Mouse (Mus musculus): ENCODE measurements around the gene Serpina3f.
A peak's percentile ranks its signal among the peaks of the same experiment; 100 is the strongest.
"Not testable (repeated sequence)": the region's sequence is repeated elsewhere in the genome, so short reads cannot be mapped to it uniquely, and the experiment has no call there.

Gene Serpina3f

DNA sequence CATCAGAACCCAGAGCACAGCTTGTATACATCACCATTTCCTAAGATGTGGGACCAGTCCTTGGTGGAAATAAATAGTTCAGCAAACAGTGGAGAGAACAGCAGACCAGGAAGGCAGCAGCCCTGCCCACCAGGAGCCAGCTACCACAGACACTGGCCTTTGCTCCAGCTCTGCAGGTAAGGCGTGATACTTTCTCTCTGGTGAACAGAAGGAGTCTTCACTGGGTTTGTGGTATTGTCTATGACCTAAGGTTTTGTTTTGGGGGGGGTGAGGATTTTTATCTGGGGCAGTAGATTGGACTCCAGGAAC lies at the start of gene Serpina3f:
TSS of gene Serpina3f (plus strand) at position 100 of the 309 bp plus-strand sequence.
- DNase-seq = no peak

GRCm38 (mm10) chr12:104174747-104175146 lies 39.6 kb upstream of the Serpina3f start:
- peak; percentile 13 to 31 for DNase-seq

GRCm38 (mm10) chr12:104175636-104176035 lies 38.7 kb upstream of the Serpina3f start:
- no peak for DNase-seq

DNA sequence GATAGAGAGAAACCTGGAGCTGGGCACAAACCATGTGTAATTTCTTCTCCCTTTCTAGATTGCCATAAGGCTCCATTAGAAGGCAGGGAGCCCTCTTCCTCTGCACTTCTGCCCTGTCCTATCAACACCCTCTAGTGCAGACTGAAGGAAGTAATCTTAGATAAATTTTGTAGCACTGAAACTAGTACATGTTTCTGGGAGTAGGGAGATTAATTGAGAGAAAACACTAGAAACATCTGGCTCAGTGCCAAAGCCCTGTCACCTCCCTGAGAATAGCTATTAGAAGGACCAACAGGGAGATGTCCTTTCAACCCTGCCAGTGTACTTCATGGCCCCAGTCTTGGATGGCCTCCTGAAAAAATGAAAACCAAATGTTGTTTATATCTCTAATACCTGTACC lies 35.8 kb upstream of the Serpina3f start:
- DNase-seq = no peak

- no peak for DNase-seq
Measured at GRCm38 (mm10) chr12:104178987-104179386, 35.4 kb upstream of the Serpina3f start.

DNA sequence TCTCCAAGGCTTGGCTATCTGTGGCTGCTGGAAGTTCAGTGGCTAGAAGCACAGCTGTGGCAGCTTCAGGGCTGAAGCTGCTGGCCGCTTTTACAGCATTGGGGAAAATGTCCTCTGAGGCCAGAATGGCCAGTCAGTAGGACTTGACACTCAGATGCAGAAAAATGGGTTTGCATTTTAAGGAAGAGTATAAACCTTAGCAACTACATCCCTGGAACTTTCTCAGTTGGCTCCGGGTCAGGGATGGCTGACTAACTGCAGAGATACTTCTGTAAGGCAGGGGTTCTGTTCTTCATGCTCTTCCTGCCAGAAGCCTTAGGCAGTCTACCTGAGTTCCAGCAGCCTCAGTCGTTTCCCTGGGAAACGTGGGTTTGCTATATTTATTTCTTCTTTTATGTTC lies 29.3 kb upstream of the Serpina3f start:
- DNase-seq = no peak

GRCm38 (mm10) chr12:104186041-104186581 lies 28.2 kb upstream of the Serpina3f start:
- peak; percentile 27 to 77 for DNase-seq

DNA sequence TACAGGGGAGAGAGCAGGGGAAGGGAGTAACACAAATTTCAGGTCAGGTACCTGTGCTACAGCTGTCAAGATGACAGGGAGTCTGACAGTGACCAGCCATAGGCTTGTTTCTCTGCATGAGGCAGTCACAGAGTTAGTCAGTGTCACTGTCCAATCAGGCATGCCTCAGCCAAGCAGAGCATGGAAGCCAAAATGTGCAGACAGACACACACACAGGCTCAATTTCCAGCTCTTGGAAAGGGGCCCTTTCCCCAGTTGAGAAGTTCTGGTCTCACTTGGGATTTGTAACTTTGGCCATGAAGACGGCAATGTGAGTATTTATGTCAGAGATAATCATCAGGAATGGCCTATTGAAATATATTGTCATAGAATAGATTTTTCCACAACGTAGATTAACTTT lies 25.1 kb upstream of the Serpina3f start:
- no peak for DNase-seq

DNA sequence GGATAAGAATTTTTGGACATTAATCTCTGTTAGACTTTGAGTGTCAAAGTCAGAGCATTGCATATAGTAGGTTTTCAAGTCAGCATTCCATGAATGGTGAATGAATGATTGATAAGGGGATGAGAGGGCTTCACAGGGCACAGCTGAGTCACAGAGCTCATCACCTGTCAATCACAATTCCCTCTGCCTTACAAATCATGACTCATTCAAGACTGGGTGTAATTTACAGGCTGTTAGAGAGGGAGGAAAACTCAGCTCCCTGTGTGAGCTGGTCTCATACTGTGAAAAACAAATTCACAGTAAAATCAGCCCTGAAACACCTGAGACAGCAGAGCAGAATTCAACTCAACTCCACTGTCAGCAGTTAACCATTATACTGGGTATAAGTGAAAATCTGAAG lies 23.5 kb upstream of the Serpina3f start:
- DNase-seq = no peak

GRCm38 (mm10) chr12:104209149-104209548 lies 5.2 kb upstream of the Serpina3f start:
- DNase-seq = no peak

- no peak for DNase-seq
Measured at GRCm38 (mm10) chr12:104209802-104210201, 4.5 kb upstream of the Serpina3f start.

GRCm38 (mm10) chr12:104213689-104214444 lies 477 bp upstream of the Serpina3f start:
- no peak for DNase-seq

DNA sequence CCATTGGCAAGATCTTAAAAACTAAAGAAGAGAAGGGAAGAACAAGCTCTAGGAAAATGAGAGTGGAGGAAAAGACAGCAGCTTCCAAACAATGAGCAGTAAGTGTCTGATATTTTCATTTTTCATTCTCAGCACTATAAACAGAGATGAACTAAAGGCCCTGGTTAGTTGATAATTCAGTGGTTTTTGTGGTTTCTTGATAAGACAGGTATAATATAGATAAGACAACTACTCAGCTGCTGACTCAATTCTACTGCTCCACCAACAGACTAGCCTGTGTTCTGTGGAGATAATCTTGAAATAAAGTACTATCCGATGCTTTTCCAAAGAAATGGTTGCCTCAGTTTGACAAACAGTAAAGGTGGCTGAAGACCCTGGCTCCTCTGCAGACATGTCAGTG lies 905 bp downstream of the Serpina3f start:
- DNase-seq = no peak

DNA sequence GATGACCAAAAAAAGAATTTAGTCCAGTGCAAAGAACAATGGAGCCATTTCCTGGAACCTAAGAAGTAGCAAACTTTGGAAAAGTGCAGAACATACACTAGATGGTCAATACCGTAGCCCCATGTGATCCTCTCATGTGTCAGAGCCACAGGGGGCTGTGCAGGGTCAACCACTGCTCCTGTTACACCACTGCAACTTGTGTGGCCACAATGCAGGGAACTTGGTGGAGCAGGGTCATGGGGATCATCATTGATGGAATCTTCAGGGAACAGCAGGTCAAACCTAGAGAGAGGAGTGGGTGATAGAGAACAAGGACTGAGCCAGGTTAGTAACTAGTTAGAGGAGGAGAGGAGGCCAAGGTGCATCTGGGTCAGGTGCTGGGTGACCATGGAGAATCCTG lies 7.3 kb downstream of the Serpina3f start:
- DNase-seq = no peak

DNA sequence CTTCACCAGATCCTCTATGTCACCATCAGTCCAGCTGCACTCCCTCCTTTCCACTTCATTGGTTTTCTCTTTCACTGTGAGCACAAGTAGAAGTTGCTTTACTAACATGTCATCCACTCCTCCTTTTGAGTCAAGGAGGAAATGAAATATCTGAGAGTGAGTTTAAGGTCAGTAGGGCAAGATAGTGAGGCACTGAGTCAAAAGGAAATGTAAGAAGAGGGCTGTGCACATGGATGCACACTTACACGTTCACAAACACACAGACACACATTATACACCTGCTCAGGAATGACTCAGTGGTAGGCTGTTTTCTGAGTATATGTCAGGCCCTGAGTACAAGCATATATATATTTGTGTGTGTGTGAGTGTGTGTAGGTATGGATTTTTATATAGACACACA lies 9.3 kb downstream of the Serpina3f start:
- DNase-seq = no peak

DNA sequence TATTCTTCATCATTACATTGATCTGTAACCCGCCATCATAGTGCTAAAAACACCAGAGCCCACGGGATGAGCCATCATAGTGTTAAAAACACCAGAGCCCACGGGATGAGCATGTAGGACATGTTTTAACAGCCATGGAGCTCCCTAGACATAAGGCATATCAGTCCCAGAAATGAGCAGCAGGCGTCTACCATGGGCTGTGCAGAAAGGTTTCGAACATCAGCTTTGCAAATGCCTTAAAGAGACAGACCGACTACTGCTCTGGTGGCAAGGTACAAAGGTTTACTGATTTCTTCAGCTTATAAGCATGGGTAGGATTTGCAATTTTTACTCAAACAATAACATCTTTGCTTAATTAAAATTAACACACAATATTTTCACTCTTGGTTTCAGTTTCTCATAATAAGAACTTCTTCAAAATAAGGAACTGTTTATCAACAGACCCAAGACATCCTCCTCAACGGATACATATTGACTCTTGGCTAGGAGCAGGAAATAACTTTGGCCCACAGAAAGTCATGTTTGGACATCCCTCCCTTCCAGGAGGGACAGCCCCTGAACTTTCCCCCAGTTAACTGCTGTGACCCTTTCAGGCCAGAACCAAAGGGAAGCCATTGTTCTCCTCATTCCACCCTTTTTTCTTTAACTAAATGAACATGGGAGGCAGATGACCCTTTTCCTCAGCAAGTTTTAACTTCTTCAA lies 10.4 kb downstream of the Serpina3f start:
- no peak for DNase-seq

DNA sequence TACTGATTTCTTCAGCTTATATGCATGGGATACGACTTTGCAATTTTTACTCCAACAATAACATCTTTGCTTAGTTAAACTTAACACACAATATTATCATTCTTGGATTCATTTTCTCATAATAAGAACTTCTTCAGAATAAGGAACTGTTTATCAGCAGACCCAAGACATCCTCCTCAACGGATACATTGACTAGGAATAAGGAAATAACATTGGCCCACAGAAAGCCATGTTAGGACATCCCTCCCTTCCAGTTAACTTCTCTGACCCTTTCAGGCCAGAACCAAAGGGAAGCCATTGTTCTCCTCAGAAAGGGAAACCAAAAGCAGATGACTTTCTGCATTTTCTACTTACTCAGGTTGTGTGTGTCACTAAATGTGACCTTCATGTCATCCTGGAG lies 16.4 kb downstream of the Serpina3f start:
- no peak for DNase-seq

DNA sequence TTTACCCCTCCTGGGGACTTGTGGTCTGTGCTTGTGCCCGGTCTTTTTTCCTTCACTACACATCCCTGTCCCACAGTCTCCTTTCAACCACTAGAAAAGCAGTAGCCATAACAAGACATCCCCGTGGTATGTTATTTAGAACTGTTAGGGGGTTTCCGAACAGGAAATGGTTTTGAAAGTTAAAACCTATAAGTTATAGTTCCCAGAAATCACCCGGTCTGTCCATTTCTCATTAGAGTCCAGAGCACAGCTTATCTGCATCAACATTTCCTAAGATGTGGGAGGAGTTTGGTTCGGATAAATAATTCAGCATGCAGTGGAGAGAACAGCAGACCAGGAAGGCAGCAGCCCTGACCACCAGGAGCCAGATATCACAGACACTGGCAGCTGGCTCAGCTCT lies 21.6 kb downstream of the Serpina3f start, which contains the start of gene Serpina3g:
TSS of gene Serpina3g (plus strand) at position 331 of the 400 bp plus-strand sequence.
- DNase-seq = no peak

DNA sequence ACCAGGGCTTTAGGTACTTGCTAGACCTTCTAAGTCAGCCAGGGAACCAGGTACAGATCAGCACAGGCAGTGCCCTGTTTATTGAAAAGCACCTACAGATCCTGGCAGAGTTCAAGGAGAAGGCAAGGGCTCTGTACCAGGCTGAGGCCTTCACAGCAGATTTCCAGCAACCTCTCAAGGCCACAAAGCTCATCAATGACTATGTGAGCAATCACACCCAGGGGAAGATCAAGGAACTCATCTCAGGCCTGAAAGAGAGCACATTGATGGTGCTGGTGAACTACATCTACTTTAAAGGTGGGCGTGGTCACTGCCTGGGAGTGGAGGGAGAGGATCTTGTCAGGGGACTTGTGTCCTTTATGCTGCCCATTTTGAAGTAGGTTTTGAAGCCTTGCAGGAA lies 23.7 kb downstream of the Serpina3f start:
- not testable (repeated sequence) for DNase-seq

DNA sequence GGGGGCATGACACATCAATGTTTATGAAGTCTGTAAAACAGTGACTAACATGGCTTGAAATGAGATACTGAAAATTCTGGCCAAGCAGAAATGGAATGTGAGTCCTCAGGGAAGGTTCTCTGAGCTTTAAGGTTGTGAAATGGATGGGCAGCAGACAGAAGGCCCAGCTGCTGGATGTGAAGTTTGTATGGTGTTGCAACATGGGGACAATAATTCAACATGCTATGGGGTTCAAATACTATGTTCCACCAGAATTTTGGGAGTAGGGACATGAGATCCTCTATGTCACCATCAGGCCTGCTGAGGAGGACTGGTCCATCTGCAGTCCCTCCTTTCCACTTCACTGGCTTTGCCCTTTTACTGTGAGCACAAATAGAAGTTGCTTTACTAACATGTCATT lies 29.0 kb downstream of the Serpina3f start:
- DNase-seq = peak in 1 of 2 experiments; percentile 29

DNA sequence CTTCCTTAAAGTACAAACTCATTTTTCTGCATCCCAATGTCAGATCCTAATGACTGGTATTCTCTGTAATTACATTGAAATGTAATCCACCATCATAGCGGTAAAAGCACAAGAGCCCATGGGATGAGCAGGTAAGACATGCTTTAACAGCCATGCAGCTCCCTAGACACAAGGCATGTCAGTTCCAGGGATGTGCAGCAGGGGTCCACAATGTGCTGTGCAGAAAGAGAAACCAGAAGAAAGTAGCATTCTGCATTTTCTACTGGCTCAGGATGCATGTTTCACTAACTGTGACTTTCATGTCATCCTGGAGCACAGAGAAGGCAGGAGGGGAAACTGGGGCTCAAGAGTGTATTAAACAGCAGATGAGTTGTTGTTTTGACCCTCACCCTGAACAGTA lies 30.7 kb downstream of the Serpina3f start:
- DNase-seq = no peak

DNA sequence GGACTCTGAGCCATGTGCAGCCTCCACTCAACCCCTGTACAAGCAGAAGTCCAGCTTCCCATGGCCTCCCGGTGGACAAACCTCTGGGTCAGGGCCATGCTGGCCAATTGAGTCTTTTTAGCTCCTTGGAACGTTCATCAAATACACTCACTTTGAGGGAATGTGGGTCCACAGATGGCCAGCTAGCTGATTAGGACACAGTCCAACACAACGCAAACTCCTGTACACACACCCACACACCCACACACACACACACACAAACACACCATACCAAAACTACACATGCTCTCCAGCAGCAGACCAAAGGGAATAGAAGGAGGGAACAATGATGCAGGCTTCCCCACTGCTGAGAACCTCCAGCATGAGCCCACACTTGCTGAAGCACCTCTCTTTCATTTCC lies 31.3 kb downstream of the Serpina3f start:
- no peak for DNase-seq

DNA sequence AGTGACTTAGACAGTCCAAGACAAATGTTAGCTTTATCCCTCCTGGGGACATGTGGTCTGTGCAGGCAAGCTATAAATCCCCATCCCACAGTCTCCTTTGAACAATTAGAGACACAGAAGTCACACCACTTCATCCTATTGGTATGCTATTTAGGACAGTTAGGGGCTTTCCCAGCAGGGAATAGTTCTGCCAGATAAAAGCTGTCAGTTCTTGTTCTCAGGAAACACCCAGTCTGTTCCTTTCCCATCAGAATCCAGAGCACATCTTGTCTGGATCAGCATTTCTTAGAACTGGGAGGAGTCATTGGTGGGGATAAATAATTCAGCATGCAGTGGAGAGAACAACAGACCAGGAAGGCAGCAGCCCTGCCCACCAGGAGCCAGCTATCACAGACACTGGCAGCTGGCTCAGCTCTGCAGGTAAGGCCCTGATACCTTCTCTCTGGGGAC lies 33.2 kb downstream of the Serpina3f start:
- no peak for DNase-seq

GRCm38 (mm10) chr12:104248231-104248630 lies 33.9 kb downstream of the Serpina3f start:
- DNase-seq = no peak
